In genomic region chr9:32671970-32672859, GRCm38 (mm10) we compare ENCODE assay signal across 8 mouse cellular contexts. TPM values are rescaled to one million over a fixed set of nuclear protein-coding genes. Genes with fewer than 3 reads are reported as not detected.
DNase-seq lines count a peak whose midpoint lies in the region; ATAC-seq and TF ChIP-seq lines count a peak whose summit lies in the region.

No protein-coding gene starts in this region.

- TF ChIP-seq CTCF in left cerebral cortex, adult 2 months (IDR thresholded peaks at IDR 0.05) = no peak

- peak overlapping the region; percentile 51 for H3K27ac ChIP-seq in forebrain, embryonic 15.5 days (replicated peaks)
- H3K27ac ChIP-seq in left cerebral cortex, adult 2 months = peak overlapping the region; percentile 53

- peaks cover 40% of the 10 kb centered on the region for H3K4me1 ChIP-seq in forebrain, embryonic 15.5 days

- peak overlapping the region; percentile 38 for H3K9ac ChIP-seq in forebrain, embryonic 15.5 days (replicated peaks)

- DNase-seq in CD4-positive helper T cell, adult 2 months (ENCODE audit: low read depth, low spot score) = peak; percentile 73
- peak; percentile 73 for DNase-seq in adrenal gland, adult 2 months
- peak; percentile 80 for DNase-seq in heart, postnatal 4 days
- DNase-seq in left cerebral cortex, adult 2 months (ENCODE audit: extremely low spot score in 1 of 2, low spot score in 2 of 2) = peak; percentile 21 to 38
- peak; percentile 87 to 94 for DNase-seq in lung, postnatal 4 days
- peak; percentile 64 for DNase-seq in retina, embryonic 14.5 days (ENCODE audit: low spot score)
- DNase-seq in urinary bladder, postnatal 25 days (ENCODE audit: low spot score) = peak; percentile 35

- WGBS in forebrain, embryonic 15.5 days = 1% methylated on average over 35 of the region's 35 CpGs

- peaks cover 72% of the 10 kb centered on the region for H3K27me3 ChIP-seq in forebrain, embryonic 15.5 days

- peak overlapping the region; percentile 28 for H3K4me3 ChIP-seq in forebrain, embryonic 15.5 days
- H3K4me3 ChIP-seq in left cerebral cortex, adult 2 months = peak overlapping the region; percentile 23

- intact Hi-C loops in left cerebral cortex, adult 2 months (cut with DNase I) = loop anchor here (5.0 kb wide), 1 partner anchor 270 kb away; no protein-coding TSS in a partner anchor

- ATAC-seq in forebrain, embryonic 15.5 days (replicated peaks) = peak; percentile 27; the same call in 1 of the 2 replicates

- no peaks in the 10 kb centered on the region for H3K9me3 ChIP-seq in forebrain, embryonic 15.5 days

- peak overlapping the region; percentile 52 for H3K4me2 ChIP-seq in forebrain, embryonic 15.5 days (replicated peaks)

- H3K36me3 ChIP-seq in forebrain, embryonic 15.5 days = no peaks in the 10 kb centered on the region

RNA-seq across cellular contexts. Expression of gene Ets1, which starts 36.2 kb away (rescaled TPM):
- total RNA-seq in adrenal gland, adult 2 months (2021) = 10 to 100 TPM; 20.8 to 39.6 TPM
- 10.7 and 12.8 TPM in 2 replicates for polyA plus RNA-seq in adrenal gland, adult 2 months (2012; rRNA removed)
- 18.9 and 20.3 TPM in 2 replicates for polyA plus RNA-seq in forebrain, embryonic 15.5 days (2015; fragmentation: Nextera tagmentation; extraction: Ambion mirVana)
- total RNA-seq in heart, postnatal 4 days (2021) = 100 to 1,000 TPM in 1 of 2 experiments, 10 to 100 TPM in 1; 97.5 to 106 TPM
- total RNA-seq in left cerebral cortex, adult 2 months (2021) = 10 to 100 TPM in 1 of 2 experiments, 1 to 10 TPM in 1; 7.8 to 11.2 TPM

Comparison
In these comparisons a context has a peak if more than half of its experiments do, and no peak if none do; other contexts are left out.
1. Peak in every context shown above with its lines: DNase-seq, ATAC-seq, H3K4me3 ChIP-seq and H3K27ac ChIP-seq.
2. DNase-seq: peak in every context shown above with its lines; median percentile 90 in lung, postnatal 4 days; 80 in heart, postnatal 4 days; 73 in CD4-positive helper T cell, adult 2 months; 73 in adrenal gland, adult 2 months; 64 in retina, embryonic 14.5 days; 35 in urinary bladder, postnatal 25 days; 30 in left cerebral cortex, adult 2 months.